Mouse (Mus musculus) brain, embryonic 14.5 days (tissue): ENCODE measurements around the gene Hist1h1a.

Experiments used
- CTCF ChIP-seq: fragments of 200-500 bp; IDR thresholded peaks from 2 replicates; pipeline ENCODE4 v1.5.1; 2012; ENCODE audit warnings: inconsistent platforms, mild to moderate bottlenecking, moderate library complexity, borderline replicate concordance; ENCODE audit not compliant: insufficient read depth, insufficient read length; ENCODE audit errors: extremely low read depth
- POLR2A ChIP-seq: fragments of 200-500 bp; IDR thresholded peaks from 2 replicates; pipeline ENCODE4 v1.6.1; 2012; ENCODE audit warnings: mild to moderate bottlenecking, inconsistent platforms, borderline replicate concordance; ENCODE audit not compliant: poor library complexity, insufficient read depth, insufficient read length, severe bottlenecking; ENCODE audit errors: extremely low read depth

DNA sequence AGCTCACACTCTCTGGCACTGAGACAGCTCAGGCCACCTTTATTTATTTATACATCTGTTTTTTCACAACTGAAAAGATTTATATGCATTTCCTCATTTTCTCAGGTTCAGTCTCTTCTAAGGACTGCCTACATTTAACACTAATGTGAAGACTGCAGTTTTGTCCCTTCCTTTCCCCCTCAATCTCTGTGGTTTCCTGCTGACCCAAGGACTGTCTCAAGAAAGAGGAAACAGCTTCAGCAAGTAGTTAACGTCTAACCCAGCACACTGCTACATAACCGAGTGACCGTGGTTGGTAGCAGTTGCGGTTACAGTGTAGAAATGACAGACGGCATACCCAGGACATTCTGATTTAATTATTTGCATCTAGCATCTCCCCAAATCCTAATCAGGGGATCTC lies 35.9 kb downstream of the Hist1h1a start:
- TF ChIP-seq POLR2A (no peak), CTCF (no peak)
